Mouse (Mus musculus) intestine, embryonic 16.5 days (tissue): Measurements from ENCODE around the gene 0610030E20Rik. TPM values are rescaled to one million over a fixed set of nuclear protein-coding genes. Genes with fewer than 3 reads are reported as not detected.

Experiments used
- ATAC-seq: fragments of 200-750 bp; cut with Nextera tagmentation; 2 replicates; pipeline ENCODE4 v1.8.0; 2017; ENCODE audit warnings: moderate TSS enrichment, moderate library complexity
- H3K27ac ChIP-seq: fragments of 300-500 bp; sonication (generic); 2 replicates; pipeline ENCODE4 v1.5.1; 2014; ENCODE audit warnings: mild to moderate bottlenecking, low read length
- H3K27me3 ChIP-seq: fragments of 300-500 bp; sonication (generic); replicated peaks from 2 replicates; pipeline ENCODE4 v1.6.1; 2014; ENCODE audit warnings: low read length, control low read depth, mixed read lengths; ENCODE audit not compliant: control insufficient read depth, insufficient read depth
- H3K36me3 ChIP-seq: fragments of 300-500 bp; sonication (generic); 2 replicates; pipeline ENCODE4 v1.6.1; 2014; ENCODE audit warnings: low read length, control low read depth; ENCODE audit not compliant: control insufficient read depth, insufficient read depth
- H3K4me1 ChIP-seq: fragments of 300-500 bp; sonication (generic); 2 replicates; pipeline ENCODE4 v1.6.1; 2014; ENCODE audit warnings: low read length, control low read depth, mixed read lengths; ENCODE audit not compliant: control insufficient read depth, insufficient read depth
- H3K4me2 ChIP-seq: fragments of 300-500 bp; sonication (generic); 2 replicates; pipeline ENCODE4 v1.6.1; 2014; ENCODE audit warnings: low read depth, low read length, control low read depth
- H3K4me3 ChIP-seq: fragments of 300-500 bp; sonication (generic); 2 replicates; pipeline ENCODE4 v1.5.1; 2014; ENCODE audit warnings: mild to moderate bottlenecking, low read length
- H3K9ac ChIP-seq: fragments of 300-500 bp; sonication (generic); 2 replicates; pipeline ENCODE4 v1.6.1; 2014; ENCODE audit warnings: low read depth, low read length
- H3K9me3 ChIP-seq: fragments of 300-500 bp; sonication (generic); 2 replicates; pipeline ENCODE4 v1.6.1; 2016; ENCODE audit warnings: low read length, control low read depth; ENCODE audit not compliant: control insufficient read depth
- WGBS: fragments of 180-500 bp; shearing (Covaris S2); extraction: QIAGEN DNeasy Blood & Tissue Kit; methylation state at CpG from one replicate; pipeline ENCODE4 v1.1.7; 2014; 5-methylcytosine and 5-hydroxymethylcytosine counted together
- polyA plus RNA-seq: library from polyadenylated mRNA; unstranded; fragments of >200 nt; fragmentation: Nextera tagmentation; extraction: Ambion mirVana; gene quantifications from 2 replicates; pipeline ENCODE4 v1.2.1, GENCODE M21; 2015

0610030E20Rik gene
- polyA plus RNA-seq, 1 experiment from 2014 or later = 27.6 TPM

- 39% methylated on average over 8 of the region's 8 CpGs for WGBS
- Histone ChIP-seq H3K27ac (no peak overlapping the region), H3K4me2 (peak overlapping the region; percentile 85), H3K36me3 (0 out of 2 replicates have a peak, but pooled peaks cover 2% of the 10 kb centered on the region), H3K4me3 (peak overlapping the region; percentile 67), H3K27me3 (no peaks in the 10 kb centered on the region), H3K4me1 (peaks cover 45% of the 10 kb centered on the region), H3K9ac (peak overlapping the region; percentile 73), H3K9me3 (no peaks in the 10 kb centered on the region)
- ATAC-seq = 0 out of 2 replicates have a peak, but pooled peaks have one; percentile 2
Measured at GRCm38 (mm10) chr6:72356001-72356532, 8.9 kb downstream of the 0610030E20Rik start.

- Histone ChIP-seq H3K27ac (no peak overlapping the region; the same call in 1 of the 2 replicates), H3K9me3 (no peaks in the 10 kb centered on the region), H3K27me3 (no peaks in the 10 kb centered on the region), H3K9ac (no peak overlapping the region), H3K4me1 (peaks cover 47% of the 10 kb centered on the region), H3K36me3 (0 out of 2 replicates have a peak, but pooled peaks cover 2% of the 10 kb centered on the region), H3K4me2 (no peak overlapping the region), H3K4me3 (no peak overlapping the region)
- 53% methylated on average over 5 of the region's 5 CpGs for WGBS
- ATAC-seq = no peak
Measured at GRCm38 (mm10) chr6:72357164-72358079, 10.3 kb downstream of the 0610030E20Rik start.

- Histone ChIP-seq H3K27ac (no peak overlapping the region), H3K4me3 (no peak overlapping the region), H3K9ac (no peak overlapping the region), H3K27me3 (no peaks in the 10 kb centered on the region), H3K4me2 (no peak overlapping the region), H3K4me1 (peaks cover 47% of the 10 kb centered on the region), H3K36me3 (0 out of 2 replicates have a peak, but pooled peaks cover 2% of the 10 kb centered on the region), H3K9me3 (no peaks in the 10 kb centered on the region)
- ATAC-seq = no peak
- 77% methylated on average over 10 of the region's 10 CpGs for WGBS
Measured at GRCm38 (mm10) chr6:72358086-72358764, 11.1 kb downstream of the 0610030E20Rik start.

- Histone ChIP-seq H3K4me1 (peaks cover 47% of the 10 kb centered on the region), H3K27ac (no peak overlapping the region), H3K4me3 (no peak overlapping the region), H3K4me2 (no peak overlapping the region), H3K36me3 (0 out of 2 replicates have a peak, but pooled peaks cover 2% of the 10 kb centered on the region), H3K9me3 (no peaks in the 10 kb centered on the region), H3K9ac (no peak overlapping the region), H3K27me3 (no peaks in the 10 kb centered on the region)
- ATAC-seq = no peak
- 75% methylated on average over 2 of the region's 2 CpGs for WGBS
Measured at GRCm38 (mm10) chr6:72359343-72359742, 12.2 kb downstream of the 0610030E20Rik start.

GRCm38 (mm10) chr6:72359891-72360598 lies 12.9 kb downstream of the 0610030E20Rik start:
- no peaks in the 10 kb centered on the region for H3K9me3 ChIP-seq
- H3K4me1 ChIP-seq = peaks cover 43% of the 10 kb centered on the region
- peak overlapping the region; percentile 21 for H3K4me3 ChIP-seq
- WGBS = 66% methylated on average over 11 of the region's 11 CpGs
- ATAC-seq = no peak
- H3K9ac ChIP-seq = peak overlapping the region; percentile 50
- H3K4me2 ChIP-seq = peak overlapping the region; percentile 71
- 0 out of 2 replicates have a peak, but pooled peaks cover 2% of the 10 kb centered on the region for H3K36me3 ChIP-seq
- H3K27me3 ChIP-seq = no peaks in the 10 kb centered on the region
- peak overlapping the region; percentile 82 for H3K27ac ChIP-seq

GRCm38 (mm10) chr6:72360599-72360935 lies 13.4 kb downstream of the 0610030E20Rik start:
- Histone ChIP-seq H3K4me3 (peak overlapping the region; percentile 69), H3K27me3 (no peaks in the 10 kb centered on the region), H3K4me1 (peaks cover 43% of the 10 kb centered on the region), H3K27ac (peak overlapping the region; percentile 82), H3K9me3 (no peaks in the 10 kb centered on the region), H3K9ac (peak overlapping the region; percentile 50), H3K36me3 (0 out of 2 replicates have a peak, but pooled peaks cover 2% of the 10 kb centered on the region), H3K4me2 (peak overlapping the region; percentile 71)
- ATAC-seq = no peak
- 42% methylated on average over 7 of the region's 7 CpGs for WGBS

GRCm38 (mm10) chr6:72361121-72361551 lies 14.0 kb downstream of the 0610030E20Rik start:
- Histone ChIP-seq H3K4me3 (peak overlapping the region; percentile 69), H3K4me1 (peaks cover 40% of the 10 kb centered on the region), H3K4me2 (peak overlapping the region; percentile 71), H3K36me3 (0 out of 2 replicates have a peak, but pooled peaks cover 2% of the 10 kb centered on the region), H3K27ac (0 out of 2 replicates have a peak overlapping the region, but pooled peaks have one; percentile 14), H3K27me3 (no peaks in the 10 kb centered on the region), H3K9ac (peak overlapping the region; percentile 75), H3K9me3 (no peaks in the 10 kb centered on the region)
- no peak for ATAC-seq
- 43% methylated on average over 5 of the region's 5 CpGs for WGBS

- H3K9me3 ChIP-seq = no peaks in the 10 kb centered on the region
- under 1% methylated on average over 42 of the region's 42 CpGs for WGBS
- peaks cover 33% of the 10 kb centered on the region for H3K4me1 ChIP-seq
- H3K4me3 ChIP-seq = peak overlapping the region; percentile 69
- ATAC-seq = peak; percentile 97
- H3K9ac ChIP-seq = peak overlapping the region; percentile 75
- H3K27ac ChIP-seq = peak overlapping the region; percentile 67
- H3K36me3 ChIP-seq = 0 out of 2 replicates have a peak, but pooled peaks cover 2% of the 10 kb centered on the region
- peak overlapping the region; percentile 76 for H3K4me2 ChIP-seq
- no peaks in the 10 kb centered on the region for H3K27me3 ChIP-seq
Measured at GRCm38 (mm10) chr6:72362132-72363028, 15.3 kb downstream of the 0610030E20Rik start.
